Mouse (Mus musculus) thymus, postnatal 10 days (tissue): Measurements from ENCODE around the gene Otor.

ENCODE experiments used
- DNase-seq, 2 experiments: peaks; one replicate each; pipeline ENCODE4 v3.0.0; 2021; ENCODE audit warnings: low spot score in 2 of 2

The Otor gene

DNA sequence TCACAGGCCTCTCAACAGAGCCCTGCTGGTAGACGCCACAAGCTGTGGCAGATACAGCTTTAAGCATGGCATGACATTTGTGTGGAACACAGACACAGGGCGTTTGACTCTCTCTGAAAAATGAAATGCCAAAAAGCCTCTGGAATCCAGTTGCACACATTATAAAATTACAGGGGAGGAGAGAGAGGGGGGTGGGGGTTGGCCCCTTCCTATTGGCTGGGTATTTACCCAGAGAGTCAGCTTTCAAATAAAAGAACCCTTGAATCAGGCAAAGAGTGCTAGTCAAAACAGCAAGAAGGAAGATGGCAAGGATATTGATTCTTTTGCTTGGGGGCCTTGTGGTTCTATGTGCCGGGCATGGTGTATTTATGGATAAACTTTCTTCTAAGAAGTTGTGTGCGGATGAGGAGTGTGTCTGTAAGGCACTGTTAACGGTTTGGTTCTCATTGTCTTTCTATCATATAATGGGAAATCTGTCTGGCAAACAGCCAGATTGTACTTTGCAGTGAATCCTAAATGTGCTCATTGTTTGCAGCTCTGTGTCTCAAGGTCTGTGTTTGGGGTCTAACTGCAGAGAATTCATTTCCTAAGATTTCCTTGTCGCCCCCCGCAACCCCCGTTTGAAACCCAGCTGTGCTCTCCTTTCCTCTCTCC is at the start of gene Otor:
Gene Otor, plus strand, starts transcription at position 276 of the 654 bp plus-strand sequence.
- no peak for DNase-seq

DNA sequence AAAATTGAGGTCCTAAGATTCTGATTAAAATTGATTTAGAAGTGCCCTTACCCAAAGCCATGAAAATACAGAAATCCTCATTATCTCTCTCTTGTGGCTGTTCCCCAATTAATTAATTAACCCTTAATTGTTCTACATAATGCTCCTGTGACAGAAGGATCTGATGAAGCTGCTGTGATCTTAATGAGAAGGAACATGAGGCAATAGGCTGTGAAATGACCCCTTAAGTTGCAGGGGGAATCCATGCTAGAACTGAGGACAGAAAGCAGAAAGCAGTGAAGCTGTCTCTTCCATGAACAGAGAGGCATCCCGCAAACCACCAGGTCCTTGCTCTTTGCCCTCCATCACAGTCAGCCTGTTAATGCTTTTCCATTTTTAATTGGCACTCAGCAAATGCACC is 47.0 kb upstream of the Otor start:
- no peak for DNase-seq

GRCm38 (mm10) chr2:143032378-143033255 is 45.7 kb upstream of the Otor start:
- DNase-seq = no peak

DNA sequence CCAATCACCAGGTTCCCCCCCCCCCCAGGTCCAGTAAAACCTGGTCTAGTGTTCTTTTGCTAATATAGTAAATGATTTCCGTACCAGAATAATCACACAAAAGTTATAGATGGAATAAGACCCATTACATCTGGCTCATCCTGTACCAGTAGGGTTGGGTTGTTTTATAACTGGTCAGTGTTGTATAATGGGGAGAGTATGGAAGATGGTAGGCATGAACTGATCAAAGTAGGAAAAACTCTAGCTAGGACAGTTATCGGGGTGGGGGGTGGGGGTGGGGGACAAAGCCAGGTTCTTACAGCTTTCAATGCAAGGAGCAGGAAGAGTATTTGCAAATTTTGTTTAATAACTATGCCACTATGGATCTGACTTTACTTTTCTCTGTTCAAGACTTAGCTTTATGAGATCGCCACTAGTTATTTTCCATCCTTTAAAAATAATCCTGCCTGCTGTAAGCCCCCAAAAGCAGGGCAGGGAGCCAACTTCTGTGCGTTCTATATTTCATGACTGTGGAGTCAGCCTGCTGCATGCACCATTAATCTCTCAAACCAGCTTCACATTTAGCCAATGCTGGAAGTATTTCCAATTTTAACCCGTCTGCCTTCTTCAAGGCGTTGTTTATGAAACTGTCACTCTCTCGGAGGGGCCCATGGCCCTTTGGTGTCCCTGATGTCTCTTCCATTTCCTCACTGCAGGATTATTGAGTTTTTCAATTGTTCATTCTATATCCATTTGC is 43.8 kb upstream of the Otor start:
- no peak for DNase-seq

- no peak for DNase-seq
Measured at GRCm38 (mm10) chr2:143035086-143035593, 43.1 kb upstream of the Otor start.

DNA sequence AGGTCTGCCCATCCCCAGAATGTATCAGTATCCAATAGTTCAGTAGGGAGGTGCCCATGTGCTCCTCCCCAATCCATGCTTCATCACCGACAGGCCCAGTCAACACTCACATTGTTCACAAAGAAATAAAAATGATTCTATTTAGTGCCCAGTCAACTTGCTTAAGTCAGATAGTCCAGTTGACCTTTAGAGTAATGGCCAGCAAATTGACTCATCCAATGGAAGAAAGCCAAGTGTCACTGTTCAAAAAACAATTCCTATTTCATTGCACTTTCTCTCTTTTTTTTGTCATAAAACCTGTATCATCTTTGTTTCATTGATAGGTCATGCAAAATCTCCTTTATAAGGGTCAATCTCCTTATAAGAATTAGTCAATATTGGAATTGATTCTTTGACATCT is 36.7 kb upstream of the Otor start:
- no peak for DNase-seq

DNA sequence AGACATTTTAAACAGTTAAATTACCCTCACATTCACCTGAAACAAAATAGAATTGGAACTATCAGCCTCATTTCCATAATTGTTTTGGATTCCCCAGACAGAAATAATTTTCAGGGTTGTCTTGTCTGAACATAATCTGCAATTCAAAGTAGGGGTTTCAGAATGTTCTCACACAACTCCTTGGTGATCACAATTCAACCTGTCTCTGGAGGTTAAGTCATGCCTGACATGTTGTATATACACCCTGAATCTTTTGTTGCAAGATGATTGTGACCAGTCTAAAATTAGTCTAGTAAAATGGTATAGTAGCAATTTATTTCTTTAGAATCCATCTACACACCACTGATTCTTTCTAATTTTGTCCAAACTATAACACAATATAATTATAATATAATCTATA is 23.0 kb upstream of the Otor start:
- DNase-seq = no peak

DNA sequence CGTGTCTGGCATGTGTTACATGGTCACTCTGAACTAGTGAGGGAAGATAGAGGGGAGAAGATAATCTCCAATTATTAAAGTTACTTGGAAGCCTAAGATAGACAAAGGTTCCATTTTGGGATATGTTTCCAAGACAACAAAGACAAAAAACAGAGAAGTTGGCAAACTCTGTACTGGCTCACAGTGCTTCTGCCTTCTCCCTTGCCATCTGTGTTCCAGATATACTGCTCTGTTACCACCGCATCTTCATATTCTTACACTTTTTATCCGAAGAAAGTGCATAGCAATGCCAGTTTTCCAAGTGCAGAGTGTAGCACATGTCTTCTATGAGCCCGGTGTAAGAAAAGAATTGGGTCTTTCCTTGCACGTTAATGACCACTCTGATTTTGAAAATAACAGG is 21.5 kb upstream of the Otor start:
- no peak for DNase-seq

- no peak for DNase-seq
Measured at GRCm38 (mm10) chr2:143062432-143062811, 15.9 kb upstream of the Otor start.

DNA sequence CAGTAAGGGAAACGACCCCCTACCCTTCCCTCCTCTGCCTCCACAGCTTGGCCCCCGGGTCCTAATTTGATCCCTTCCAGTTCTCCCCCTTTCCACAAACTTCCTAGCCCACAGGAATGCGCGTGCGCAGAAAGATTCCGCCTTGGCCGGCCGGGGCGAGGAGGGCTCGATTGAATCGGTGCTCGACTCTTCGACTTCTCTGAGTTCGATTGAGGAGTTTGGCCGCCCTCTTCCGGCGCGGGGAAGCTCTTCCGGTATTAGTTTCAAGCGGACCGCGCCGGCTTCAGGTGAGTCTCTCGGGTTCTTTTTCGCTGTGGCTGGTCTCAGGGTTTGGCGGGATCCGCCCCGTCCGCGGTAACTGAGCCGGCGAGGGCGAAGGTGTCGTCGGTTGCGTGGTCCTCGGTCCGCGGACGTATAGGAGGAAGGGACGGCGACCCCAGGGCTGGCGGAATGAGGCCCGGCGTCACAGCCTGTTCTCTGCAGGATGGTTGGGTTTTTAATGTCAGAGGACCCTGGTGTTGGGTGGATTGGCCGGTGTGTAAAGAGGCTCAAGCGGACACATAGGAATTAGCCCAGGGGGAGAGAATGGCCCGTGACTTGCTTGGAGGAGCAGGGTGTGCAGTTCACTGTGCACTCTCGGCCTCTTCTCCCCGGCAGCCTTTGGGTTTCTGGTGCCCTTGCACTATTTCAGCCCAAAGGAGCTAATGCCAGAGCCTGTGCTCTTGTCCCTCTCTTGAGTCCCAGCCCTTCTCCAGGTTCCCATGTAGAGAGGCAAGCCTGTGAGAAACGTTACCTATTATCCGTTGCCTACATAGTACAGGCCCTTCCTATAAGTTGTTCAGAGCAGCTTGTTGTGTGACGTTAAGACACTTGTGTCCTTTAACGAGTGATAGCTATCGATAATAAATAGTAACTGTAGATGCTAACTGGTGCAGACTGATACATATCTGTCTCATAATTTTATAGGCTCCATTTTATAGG is 15.2 kb upstream of the Otor start, which contains the start of gene Snrpb2:
Gene Snrpb2, plus strand, starts transcription at position 228 of the 981 bp plus-strand sequence.
- DNase-seq = peak; percentile 62 to 77

DNA sequence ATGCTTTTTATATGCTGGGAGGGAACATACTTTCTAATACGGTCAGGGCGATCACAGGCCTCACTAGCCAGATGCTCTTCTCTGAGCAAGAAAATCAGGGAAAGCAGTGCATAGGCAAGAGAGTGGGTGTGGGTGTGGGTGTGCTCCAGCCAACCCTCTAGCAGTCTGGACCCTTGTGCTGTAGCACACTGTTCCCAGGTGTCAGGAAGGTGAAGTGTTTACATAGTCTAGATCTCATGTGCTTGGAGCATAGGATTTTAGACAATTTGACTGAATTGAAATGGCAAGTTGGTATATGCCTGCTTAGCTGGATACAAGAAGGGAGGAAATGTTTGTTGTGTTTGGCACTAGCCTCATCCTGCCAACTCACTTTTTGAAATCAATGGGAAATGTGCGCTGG is 12.4 kb upstream of the Otor start:
- DNase-seq = no peak

- no peak for DNase-seq
Measured at GRCm38 (mm10) chr2:143081693-143082092, 3.4 kb downstream of the Otor start.

GRCm38 (mm10) chr2:143084852-143085397 is 6.7 kb downstream of the Otor start:
- no peak for DNase-seq

DNA sequence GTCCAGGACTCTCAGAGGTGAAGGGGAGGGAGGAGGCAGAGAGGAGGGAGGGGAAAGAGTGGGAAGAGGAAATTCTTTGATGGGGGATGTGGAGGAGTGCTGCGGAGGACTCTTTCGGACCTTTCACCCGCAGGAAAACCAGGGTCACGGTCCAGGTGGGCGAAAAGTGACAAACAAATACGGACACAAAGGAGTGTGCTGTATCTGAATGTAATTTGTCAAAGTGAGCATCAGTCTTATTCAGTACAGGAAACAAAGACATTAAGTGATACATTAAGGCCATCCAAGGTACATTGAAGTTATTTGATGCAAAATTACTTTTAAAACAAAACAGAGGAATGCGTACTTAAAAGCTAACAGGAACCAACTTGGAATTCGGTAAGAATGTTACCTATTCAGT is 11.6 kb downstream of the Otor start:
- DNase-seq = no peak

GRCm38 (mm10) chr2:143093726-143094125 is 15.5 kb downstream of the Otor start:
- peak in 1 of 2 experiments; percentile 3 for DNase-seq

DNA sequence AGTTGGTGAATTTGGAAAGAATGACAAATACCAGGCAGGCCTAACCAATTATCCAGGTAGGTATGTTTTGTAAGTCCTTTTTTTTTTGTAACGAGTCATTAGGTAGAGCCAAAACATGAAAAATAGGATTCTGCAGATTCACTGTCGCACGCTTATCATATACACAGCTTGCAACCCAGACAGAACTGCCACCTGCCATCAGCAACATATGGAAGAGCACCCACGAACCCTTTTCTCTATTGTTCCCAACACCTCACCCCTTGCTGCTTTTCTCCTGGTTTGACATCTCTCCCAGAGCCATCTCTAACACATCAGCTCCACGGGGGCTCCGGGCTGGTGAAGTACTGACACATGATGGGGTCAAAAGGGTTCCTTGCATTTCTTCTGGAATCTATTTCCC is 16.5 kb downstream of the Otor start:
- no peak for DNase-seq

DNA sequence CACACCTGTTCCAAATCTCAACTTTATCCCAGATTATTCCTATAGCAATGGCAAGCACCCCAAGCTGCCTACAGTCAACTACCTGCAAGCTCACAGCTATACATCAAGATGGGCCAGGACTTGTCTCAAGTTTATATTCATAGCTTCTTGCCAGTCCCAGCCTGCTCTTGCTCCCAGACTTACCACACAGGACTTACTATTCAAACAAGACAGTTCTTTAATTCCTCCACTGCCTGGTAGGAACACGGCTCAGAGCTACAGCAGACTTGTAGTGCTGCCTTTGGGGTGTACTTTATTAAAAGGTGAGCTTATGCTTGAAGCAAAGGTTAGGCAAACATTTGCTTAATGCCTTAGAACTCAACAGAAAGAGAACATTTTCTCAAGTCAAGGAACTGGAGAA is 18.9 kb downstream of the Otor start:
- no peak for DNase-seq

GRCm38 (mm10) chr2:143113859-143114258 is 35.6 kb downstream of the Otor start:
- DNase-seq = no peak

DNA sequence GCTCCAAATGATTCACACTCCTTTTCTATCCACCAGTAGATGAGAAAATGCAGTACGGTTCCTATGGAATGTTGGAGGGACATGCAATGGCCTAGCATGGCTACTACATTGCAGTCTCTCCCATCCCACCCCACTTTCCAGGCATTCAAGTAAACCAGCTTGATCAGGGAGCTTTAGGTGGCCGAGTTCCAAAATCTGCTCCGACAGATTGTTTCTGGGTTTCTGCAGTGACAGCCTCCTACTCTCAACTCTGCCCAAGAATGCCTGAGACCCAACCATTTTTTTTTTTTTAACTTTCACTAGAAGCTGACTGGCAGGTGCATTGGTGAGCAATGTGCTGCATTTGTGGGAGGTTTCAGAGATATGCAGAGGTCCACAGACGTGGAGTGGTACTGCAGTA is 36.4 kb downstream of the Otor start:
- DNase-seq = no peak

GRCm38 (mm10) chr2:143117453-143117852 is 39.2 kb downstream of the Otor start:
- no peak for DNase-seq

- DNase-seq = no peak
Measured at GRCm38 (mm10) chr2:143118221-143118620, 39.9 kb downstream of the Otor start.
